Mouse (Mus musculus) CH12.LX (cell line): ENCODE data around the gene Cuedc2. TPM values are rescaled to one million over a fixed set of nuclear protein-coding genes. Genes with fewer than 3 reads are reported as not detected.

Source experiments
- DNase-seq: peaks from one replicate; pipeline ENCODE4 v3.0.0-alpha.2; 2013; ENCODE audit errors: extremely low read depth
- H3K27ac ChIP-seq: 2 replicates; pipeline ENCODE4 v1.5.1; 2012; ENCODE audit warnings: low read depth, mild to moderate bottlenecking, control low read depth, moderate library complexity; ENCODE audit not compliant: insufficient read depth
- H3K27me3 ChIP-seq: replicated peaks from 2 replicates; pipeline ENCODE3; 2012; ENCODE audit warnings: inconsistent platforms
- H3K36me3 ChIP-seq, 2 experiments: replicated peaks in 1 of 2; 2 replicates each; pipeline versions ENCODE3 to v1.6.1; 2012; ENCODE audit warnings: inconsistent platforms in 1 of 2, low read length in 1 of 2, mild to moderate bottlenecking in 1 of 2, mixed read lengths in 1 of 2, moderate library complexity in 1 of 2; ENCODE audit not compliant: control insufficient read depth in 1 of 2, insufficient read depth in 1 of 2
- H3K4me1 ChIP-seq, 2 experiments: 2 replicates each; pipeline ENCODE4 v1.6.1; 2012; ENCODE audit warnings: inconsistent platforms in 1 of 2, moderate library complexity in 1 of 2; ENCODE audit not compliant: insufficient read depth in 2 of 2, control insufficient read depth in 1 of 2
- H3K4me2 ChIP-seq: 2 replicates; pipeline ENCODE4 v1.6.1; 2012; ENCODE audit warnings: low read depth, mild to moderate bottlenecking, control low read depth; ENCODE audit not compliant: poor library complexity, insufficient read depth, severe bottlenecking
- H3K4me3 ChIP-seq, 3 experiments: fragments of 150-350 bp in 1 of 3; sonication (generic) in 1 of 3; replicated peaks in 1 of 3; 2 replicates each; pipeline versions ENCODE3 to v1.5.1; 2011 to 2012; ENCODE audit warnings: low read depth in 2 of 3, low read length in 2 of 3, mild to moderate bottlenecking in 2 of 3, moderate library complexity in 2 of 3, control low read depth in 1 of 3, improper control_type of control experiment in 1 of 3, inconsistent platforms in 1 of 3, mixed read lengths in 1 of 3; ENCODE audit not compliant: poor library complexity in 1 of 3
- H3K79me2 ChIP-seq: replicated peaks from 2 replicates; pipeline ENCODE4 v1.6.1; 2012; ENCODE audit warnings: mild to moderate bottlenecking, moderate library complexity; ENCODE audit not compliant: control insufficient read depth, poor library complexity, insufficient read depth, severe bottlenecking; ENCODE audit errors: extremely low read depth
- H3K9ac ChIP-seq: 2 replicates; pipeline ENCODE4 v1.6.1; 2012; ENCODE audit warnings: low read depth, mild to moderate bottlenecking, control low read depth, moderate library complexity; ENCODE audit not compliant: insufficient read depth
- H3K9me3 ChIP-seq: replicated peaks from 2 replicates; pipeline ENCODE3; 2012; ENCODE audit warnings: low read length, inconsistent platforms, mixed read lengths
- BHLHE40 ChIP-seq: IDR thresholded peaks from 2 replicates; pipeline ENCODE4 v1.6.1; 2011; ENCODE audit warnings: mild to moderate bottlenecking, low read depth, low read length, improper control_type of control experiment
- CHD1 ChIP-seq: IDR thresholded peaks from 2 replicates; pipeline ENCODE4 v1.6.1; 2012; ENCODE audit warnings: low read depth, low read length, improper control_type of control experiment, inconsistent platforms
- CHD2 ChIP-seq: IDR thresholded peaks from 2 replicates; pipeline ENCODE4 v1.6.1; 2011; ENCODE audit warnings: low read length, improper control_type of control experiment
- CTCF ChIP-seq, 2 experiments: IDR thresholded peaks in 1 of 2; conservative IDR thresholded peaks in 1 of 2; 2 replicates each; pipeline ENCODE4 v1.5.1; 2011 to 2012; ENCODE audit warnings: low read depth in 2 of 2, low read length in 2 of 2, improper control_type of control experiment in 1 of 2, inconsistent platforms in 1 of 2, mild to moderate bottlenecking in 1 of 2, moderate library complexity in 1 of 2
- ELF1 ChIP-seq: IDR thresholded peaks from 2 replicates; pipeline ENCODE4 v1.6.1; 2014; ENCODE audit warnings: low read depth, mild to moderate bottlenecking, inconsistent platforms, low read length, improper control_type of control experiment
- ETS1 ChIP-seq: conservative IDR thresholded peaks from 2 replicates; pipeline ENCODE4 v1.6.1; 2012; ENCODE audit warnings: low read depth, mild to moderate bottlenecking, inconsistent platforms, low read length, improper control_type of control experiment, moderate library complexity
- GABPA ChIP-seq: IDR thresholded peaks from 2 replicates; pipeline ENCODE4 v1.6.1; 2012; ENCODE audit warnings: low read depth, low read length, improper control_type of control experiment, inconsistent platforms; ENCODE audit not compliant: insufficient replicate concordance
- HCFC1 ChIP-seq: IDR thresholded peaks from 2 replicates; pipeline ENCODE4 v1.6.1; 2012; ENCODE audit warnings: low read depth, mild to moderate bottlenecking, inconsistent platforms, low read length, improper control_type of control experiment
- IRF4 ChIP-seq: IDR thresholded peaks from 2 replicates; pipeline ENCODE4 v1.6.1; 2014; ENCODE audit warnings: low read depth, mild to moderate bottlenecking, inconsistent platforms, low read length, improper control_type of control experiment
- JUN ChIP-seq: IDR thresholded peaks from 2 replicates; pipeline ENCODE4 v1.6.1; 2011; ENCODE audit warnings: low read depth, mild to moderate bottlenecking, low read length, improper control_type of control experiment, moderate library complexity; ENCODE audit not compliant: insufficient read depth
- JUND ChIP-seq: conservative IDR thresholded peaks from 2 replicates; pipeline ENCODE4 v1.6.1; 2011; ENCODE audit warnings: low read depth, low read length, improper control_type of control experiment
- KAT2A ChIP-seq: IDR thresholded peaks from 2 replicates; pipeline ENCODE4 v1.6.1; 2012; ENCODE audit warnings: low read length, improper control_type of control experiment, inconsistent platforms; ENCODE audit not compliant: insufficient replicate concordance
- MYC ChIP-seq: IDR thresholded peaks from 2 replicates; pipeline ENCODE4 v1.6.1; 2011; ENCODE audit warnings: low read depth, mild to moderate bottlenecking, improper control_type of control experiment, low read length
- NELFE ChIP-seq: IDR thresholded peaks from 2 replicates; pipeline ENCODE4 v1.6.1; 2011; ENCODE audit warnings: low read depth, low read length, improper control_type of control experiment
- NRF1 ChIP-seq: IDR thresholded peaks from 2 replicates; pipeline ENCODE4 v1.6.1; 2014; ENCODE audit warnings: low read depth, mild to moderate bottlenecking, inconsistent platforms, low read length, improper control_type of control experiment, moderate library complexity
- PAX5 ChIP-seq: IDR thresholded peaks from 2 replicates; pipeline ENCODE4 v1.6.1; 2012; ENCODE audit warnings: low read length, inconsistent platforms, mixed read lengths
- POLR2A ChIP-seq: IDR thresholded peaks from 2 replicates; pipeline ENCODE4 v1.6.1; 2011; ENCODE audit warnings: low read depth, mild to moderate bottlenecking, improper control_type of control experiment, low read length
- SMC3 ChIP-seq: IDR thresholded peaks from 2 replicates; pipeline ENCODE4 v1.6.1; 2011; ENCODE audit warnings: low read depth, low read length, improper control_type of control experiment
- TBP ChIP-seq: conservative IDR thresholded peaks from 2 replicates; pipeline ENCODE4 v1.6.1; 2011; ENCODE audit warnings: low read depth, low read length, improper control_type of control experiment
- UBTF ChIP-seq: IDR thresholded peaks from 2 replicates; pipeline ENCODE4 v1.6.1; 2012; ENCODE audit warnings: low read depth, mild to moderate bottlenecking, inconsistent platforms, low read length, improper control_type of control experiment, moderate library complexity
- ZKSCAN1 ChIP-seq: IDR thresholded peaks from 2 replicates; pipeline ENCODE4 v1.6.1; 2012; ENCODE audit warnings: low read depth, inconsistent platforms, low read length, improper control_type of control experiment, borderline replicate concordance
- ZMIZ1 ChIP-seq: IDR thresholded peaks from 2 replicates; pipeline ENCODE4 v1.6.1; 2012; ENCODE audit warnings: low read depth, mild to moderate bottlenecking, inconsistent platforms, low read length, improper control_type of control experiment
- ZNF384 ChIP-seq: IDR thresholded peaks from 2 replicates; pipeline ENCODE4 v1.6.1; 2012; ENCODE audit warnings: low read depth, low read length, improper control_type of control experiment, inconsistent platforms
- dilution Hi-C: fragments of 300-500 bp; cut with MboI; formaldehyde crosslinking; loops from 2 replicates; pipeline ENCODE4 v1.14.3; 2020; ENCODE audit warnings: low sequenced_read_pairs; ENCODE audit not compliant: extremely low pct_unique_long_range_greater_than_20kb, extremely low pct_ligation_motif_present
- in situ Hi-C: fragments of 300-500 bp; cut with MboI; formaldehyde crosslinking; loops from 3 replicates; pipeline ENCODE4 v1.14.3; 2019; ENCODE audit warnings: low sequenced_read_pairs, low pct_ligation_motif_present, low pct_unique_long_range_greater_than_20kb, mixed read lengths
- polyA plus RNA-seq: library from polyadenylated mRNA; unstranded; fragments of >175 nt; gene quantifications from 2 replicates; pipeline ENCODE4 v1.2.1, GENCODE M21; 2012; ENCODE audit warnings: low read depth; ENCODE audit not compliant: insufficient read length
- total RNA-seq, 2 experiments: library from RNA; depleted of rRNA; stranded (reverse); fragments of 300-350 nt in 1 of 2; fragments of >200 nt in 1 of 2; gene quantifications; 2 replicates each; pipeline ENCODE4 v1.2.3; 2012 to 2014

The Cuedc2 gene
- total and polyA plus RNA-seq, 3 experiments = 94.4 to 117 (median 102) TPM

DNA sequence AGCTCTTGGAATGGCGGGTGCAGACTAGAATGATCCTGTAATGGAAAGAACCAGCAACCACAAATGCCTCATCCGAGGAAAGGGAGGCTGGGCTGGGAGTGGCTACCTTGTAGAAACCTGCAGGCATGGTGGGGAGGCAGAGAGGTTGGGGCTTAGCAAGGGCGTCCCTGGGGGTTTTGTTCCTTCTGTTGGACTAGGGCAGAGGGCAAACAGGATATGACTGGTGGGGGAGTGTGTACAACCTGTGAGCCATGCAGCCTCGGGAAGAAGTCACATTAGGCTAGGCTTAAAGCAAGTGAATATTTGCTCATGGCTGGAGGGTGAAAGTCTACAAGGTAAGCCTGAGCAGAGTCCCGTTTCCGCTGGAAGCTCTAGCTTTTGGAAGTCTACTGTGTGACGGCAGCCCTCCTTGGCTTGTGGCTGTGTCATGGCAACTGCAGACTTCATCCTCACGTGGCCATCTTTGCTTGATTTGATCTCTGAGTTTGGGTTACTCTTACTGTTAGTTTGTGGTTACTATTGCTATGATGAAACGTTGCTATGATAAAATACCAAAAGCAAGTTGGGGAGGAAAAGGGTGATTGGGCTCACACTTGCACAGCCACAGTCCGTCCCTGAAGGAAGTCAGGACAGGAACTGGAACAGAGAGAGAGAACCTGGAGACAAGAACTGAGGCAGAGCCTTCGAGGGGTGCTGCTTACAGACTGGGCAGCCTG is 24.9 kb upstream of the Cuedc2 start:
- Histone ChIP-seq H3K4me3 (no peak overlapping the region), H3K4me2 (no peak overlapping the region), H3K9me3 (no peaks in the 10 kb centered on the region), H3K27me3 (no peaks in the 10 kb centered on the region), H3K27ac (no peak overlapping the region), H3K36me3 (peaks cover 0 to 33% of the 10 kb centered on the region in 2 experiments), H3K79me2 (no peaks in the 10 kb centered on the region), H3K4me1 (peaks cover 0 to 6% of the 10 kb centered on the region in 2 experiments; a peak in 2 of 4 replicates), H3K9ac (no peak overlapping the region)
- in situ Hi-C loops = loop anchor here (10.0 kb wide), 1 partner anchor 229 kb away; the partner anchor contains the start of gene Elovl3
- TF ChIP-seq NELFE = no peak
- TF ChIP-seq ZMIZ1 = no peak
- no peak for TF ChIP-seq HCFC1
- no peak for TF ChIP-seq ETS1
- no peak for TF ChIP-seq NRF1
- TF ChIP-seq IRF4 = no peak
- dilution Hi-C loops = no loop called here
- no peak for DNase-seq

DNA sequence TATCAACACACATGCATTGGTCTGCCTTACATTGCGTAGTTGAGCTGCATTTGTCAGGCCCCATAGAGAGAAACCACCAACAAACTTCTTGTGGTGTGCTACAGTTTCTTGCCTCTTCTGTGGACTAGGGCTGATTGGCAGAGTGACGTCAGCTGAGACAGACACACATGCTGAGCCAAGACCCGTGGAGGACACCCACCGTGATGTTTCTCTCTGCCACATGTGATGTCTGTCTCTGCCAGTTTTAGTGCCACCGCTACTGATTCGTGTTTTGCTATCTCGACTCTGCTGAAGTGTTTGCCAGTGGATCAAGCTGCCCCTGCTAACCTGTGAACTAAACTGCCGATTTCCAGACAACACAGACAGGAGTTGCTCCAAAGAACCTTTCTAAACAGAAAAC is 23.6 kb upstream of the Cuedc2 start:
- Histone ChIP-seq H3K27ac (no peak overlapping the region), H3K9me3 (no peaks in the 10 kb centered on the region), H3K4me3 (no peak overlapping the region), H3K36me3 (peaks cover 0 to 23% of the 10 kb centered on the region in 2 experiments), H3K4me1 (peaks cover 0 to 19% of the 10 kb centered on the region in 2 experiments; a peak in 2 of 4 replicates), H3K4me2 (no peak overlapping the region), H3K9ac (no peak overlapping the region), H3K27me3 (no peaks in the 10 kb centered on the region), H3K79me2 (no peaks in the 10 kb centered on the region)
- in situ Hi-C loops = loop anchor here (10.0 kb wide), 1 partner anchor 227 kb away; the partner anchor contains the start of gene Elovl3
- TF ChIP-seq CHD1 (no peak), SMC3 (no peak), TBP (no peak), JUN (no peak), CHD2 (no peak), GABPA (no peak)
- dilution Hi-C loops = no loop called here
- DNase-seq = no peak

DNA sequence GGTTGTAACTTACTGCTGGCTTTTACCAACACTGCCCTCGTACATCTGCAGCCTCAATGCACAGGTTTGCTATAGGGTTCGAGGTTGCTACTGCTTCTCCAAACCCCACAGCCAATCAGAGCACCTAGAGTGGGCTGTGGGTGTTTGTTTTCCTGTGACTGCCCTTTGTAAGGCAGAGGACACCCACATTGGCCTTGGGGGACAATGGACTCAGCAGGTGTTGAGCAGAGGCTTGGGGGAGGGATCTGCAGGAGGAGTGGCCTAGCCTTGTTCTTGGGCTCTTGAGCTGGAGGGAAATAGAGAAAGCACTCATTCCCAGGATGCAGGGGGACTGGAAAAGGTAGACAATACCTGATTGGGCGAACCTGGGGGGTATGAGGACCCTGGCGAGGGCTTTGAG is 19.9 kb upstream of the Cuedc2 start:
- no peak overlapping the region for H3K27ac ChIP-seq
- H3K79me2 ChIP-seq = no peaks in the 10 kb centered on the region
- in situ Hi-C loops = loop anchor here (5.0 kb wide), 1 partner anchor 34 kb away; no protein-coding TSS in a partner anchor
- H3K9ac ChIP-seq = no peak overlapping the region
- DNase-seq = no peak
- no peak overlapping the region for H3K4me3 ChIP-seq
- H3K36me3 ChIP-seq = peaks cover 0 to 16% of the 10 kb centered on the region in 2 experiments
- peaks cover 3 to 22% of the 10 kb centered on the region in 2 experiments; a peak in 3 of 4 replicates for H3K4me1 ChIP-seq
- H3K27me3 ChIP-seq = no peaks in the 10 kb centered on the region
- no peak overlapping the region for H3K4me2 ChIP-seq
- H3K9me3 ChIP-seq = no peaks in the 10 kb centered on the region
- no peak for TF ChIP-seq MYC
- TF ChIP-seq ZKSCAN1 = no peak
- no peak for TF ChIP-seq POLR2A
- TF ChIP-seq HCFC1 = no peak
- TF ChIP-seq ZNF384 = no peak
- TF ChIP-seq ELF1 = no peak
- no peak for TF ChIP-seq CTCF (conservative IDR thresholded peaks at IDR 0.05 in 1 of 2, IDR thresholded peaks at IDR 0.05 in 1 of 2; ENCODE audit: low read depth in 2 of 2, low read length in 2 of 2)
- TF ChIP-seq UBTF = no peak
- TF ChIP-seq BHLHE40 = no peak
- TF ChIP-seq JUND = no peak
- TF ChIP-seq KAT2A = no peak
- no peak for TF ChIP-seq PAX5
- dilution Hi-C loops = no loop called here
